Mouse (Mus musculus): ENCODE measurements at regions not wholly inside any gene's neighbourhood (a gene's known extent, or its start where the extent isn't known, plus 50 kb on each side); places are given as distances from the start of the nearest gene placed in this dataset.
"Not testable (repeated sequence)": the region's sequence is repeated elsewhere in the genome, so short reads cannot be mapped to it uniquely, and the experiment has no call there.

DNA sequence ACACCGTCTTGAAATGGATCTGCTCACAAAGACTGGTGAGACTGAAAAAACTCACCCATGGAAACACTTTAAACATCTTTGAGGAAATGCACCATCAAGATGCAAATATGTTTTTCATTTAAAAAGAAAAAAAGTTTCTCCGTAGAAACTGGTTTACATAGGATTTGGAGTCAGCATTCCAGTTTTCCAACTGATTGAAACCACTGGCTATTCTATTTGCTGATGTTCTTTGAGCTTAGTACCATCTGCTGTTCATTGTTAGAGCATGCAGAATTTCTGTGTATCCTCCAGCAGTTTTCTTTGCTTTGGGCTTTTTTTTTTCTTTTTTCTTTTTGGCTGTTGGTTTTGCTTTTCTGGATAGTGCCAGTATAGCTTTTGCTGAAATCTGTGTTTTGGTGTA lies 1948.3 kb downstream of the 9330182O14Rik start:
- DNase-seq = no peak

DNA sequence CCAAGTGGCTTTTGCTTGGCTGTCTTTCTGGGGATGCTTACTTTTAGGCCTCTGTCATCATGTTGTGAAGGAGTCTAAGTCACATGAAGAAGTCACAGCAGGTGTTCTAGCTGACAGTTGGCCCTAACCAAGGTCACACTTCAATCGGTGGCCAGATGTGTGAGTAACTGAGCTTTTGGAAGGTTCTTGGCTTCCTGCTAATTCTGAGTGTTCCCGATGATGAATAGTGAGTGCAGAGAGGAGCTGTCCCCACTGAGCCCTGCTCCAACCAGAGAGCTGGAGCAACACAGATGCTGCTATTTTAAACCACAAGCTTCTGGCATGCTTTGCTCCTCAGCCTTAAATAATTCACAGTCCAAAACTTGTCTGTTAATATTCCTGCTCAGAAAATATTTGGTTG lies 1966.6 kb downstream of the 9330182O14Rik start:
- DNase-seq = no peak

DNA sequence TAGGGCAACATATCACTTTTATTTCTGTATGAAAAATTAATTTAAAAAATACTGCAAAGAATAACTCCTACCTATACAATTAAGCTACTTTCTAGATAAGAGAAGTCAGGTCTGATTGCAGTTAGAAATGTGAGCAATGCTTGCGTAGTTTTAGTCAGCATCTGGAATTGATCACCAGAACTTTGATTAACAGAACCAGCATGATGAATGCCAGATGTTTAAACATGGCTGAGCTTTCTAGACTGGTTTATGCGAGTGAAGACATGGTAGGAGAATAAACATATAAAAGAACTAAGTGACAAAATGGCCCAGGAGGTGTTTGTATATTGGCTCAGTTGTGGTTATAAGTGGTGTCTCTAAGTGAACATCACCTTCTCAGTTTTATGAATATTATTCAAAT lies 1970.7 kb downstream of the 9330182O14Rik start:
- DNase-seq = no peak

DNA sequence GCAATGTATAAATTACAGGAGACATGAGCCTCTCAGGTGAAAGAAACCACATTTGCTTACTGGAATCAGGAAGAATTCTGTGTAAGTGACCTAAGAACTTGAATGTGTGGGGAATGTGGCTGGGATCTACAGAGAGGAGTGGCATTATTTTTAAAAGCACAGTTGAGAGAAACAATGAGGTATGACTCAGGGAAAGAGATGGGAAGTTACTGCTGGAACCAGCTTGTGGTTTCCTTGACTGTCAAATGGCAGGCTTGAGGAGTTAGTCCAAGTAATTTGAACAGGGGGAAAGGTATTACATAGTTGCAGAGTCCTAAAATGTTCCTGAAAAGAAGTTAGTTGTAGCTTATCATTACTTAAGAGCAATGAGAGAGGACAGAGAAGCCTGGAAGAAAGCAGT lies 1972.9 kb downstream of the 9330182O14Rik start:
- no peak for DNase-seq

DNA sequence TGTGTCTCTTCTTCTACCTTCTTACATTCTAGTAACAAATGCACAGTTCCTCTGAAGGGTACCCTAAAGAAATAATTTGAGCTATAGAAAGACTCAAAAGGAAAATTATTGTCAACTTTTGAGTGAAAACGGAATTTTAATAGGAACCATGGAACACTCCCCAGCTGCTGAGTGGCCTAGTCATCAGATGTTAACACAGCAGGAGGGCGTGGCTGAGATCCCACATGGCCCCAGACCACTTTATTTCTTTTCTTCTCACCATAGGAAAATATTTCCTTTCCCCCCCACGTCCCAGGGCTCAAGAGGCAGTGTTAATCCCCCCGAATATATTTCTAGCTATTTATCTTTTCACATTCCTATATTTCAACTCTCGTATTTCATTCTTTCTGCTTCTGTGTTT lies 1977.6 kb downstream of the 9330182O14Rik start:
- no peak for DNase-seq

DNA sequence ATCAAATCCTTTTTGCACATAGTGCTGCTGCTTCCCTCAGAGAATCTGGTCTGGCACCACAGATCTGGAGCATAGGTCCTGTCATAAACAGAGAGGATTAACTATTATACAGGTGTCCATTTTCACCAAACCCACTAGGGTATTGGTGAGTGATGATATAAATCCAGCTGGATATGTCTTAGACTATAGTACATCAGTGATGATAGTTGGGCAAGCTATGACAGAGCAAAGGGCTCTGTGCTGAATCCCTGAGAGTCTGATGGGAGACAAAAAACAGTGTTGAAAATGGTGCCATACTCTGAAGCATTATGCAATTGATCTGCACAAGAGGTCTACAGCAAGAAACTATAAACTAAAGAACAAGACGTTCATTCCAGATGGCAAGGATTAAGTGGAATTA lies 1993.3 kb downstream of the 9330182O14Rik start:
- no peak for DNase-seq

DNA sequence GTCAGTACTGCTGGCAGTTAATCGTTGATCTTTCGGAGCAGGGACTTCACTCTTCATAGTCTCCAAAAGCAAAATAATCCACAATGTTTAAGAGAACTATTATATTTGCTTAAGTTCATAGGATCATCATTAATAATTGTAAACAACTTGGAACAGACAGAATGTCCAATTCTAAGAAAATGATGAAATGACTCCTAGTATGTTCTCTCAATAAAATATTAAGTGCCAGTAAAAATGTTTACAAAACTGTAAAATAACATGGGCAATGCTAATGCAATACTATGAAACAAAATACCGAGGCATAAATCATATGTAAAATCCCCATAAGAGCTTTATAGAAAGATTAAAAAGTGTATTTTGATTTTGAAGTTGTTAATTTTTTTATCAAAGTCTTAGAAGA lies 1994.8 kb downstream of the 9330182O14Rik start:
- DNase-seq = no peak

DNA sequence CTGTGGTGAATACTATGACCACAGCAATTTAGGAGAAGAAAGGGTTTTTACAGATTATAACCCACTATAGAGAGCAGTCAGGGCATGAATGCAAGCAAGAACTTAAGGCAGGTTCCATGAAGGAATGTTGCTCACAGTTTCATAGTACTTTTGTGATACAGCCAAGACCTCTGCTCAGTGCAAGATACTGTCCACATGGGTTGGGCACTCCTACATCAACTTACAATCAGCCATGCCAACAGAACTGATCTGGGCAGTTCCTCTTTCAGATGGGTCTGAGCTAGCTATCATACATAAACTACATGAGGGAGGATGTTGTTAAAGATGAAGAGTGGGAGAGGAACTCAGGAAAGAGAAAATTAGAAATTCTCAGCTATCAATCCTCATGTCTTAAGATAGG lies 2032.4 kb downstream of the 9330182O14Rik start:
- no peak for DNase-seq

DNA sequence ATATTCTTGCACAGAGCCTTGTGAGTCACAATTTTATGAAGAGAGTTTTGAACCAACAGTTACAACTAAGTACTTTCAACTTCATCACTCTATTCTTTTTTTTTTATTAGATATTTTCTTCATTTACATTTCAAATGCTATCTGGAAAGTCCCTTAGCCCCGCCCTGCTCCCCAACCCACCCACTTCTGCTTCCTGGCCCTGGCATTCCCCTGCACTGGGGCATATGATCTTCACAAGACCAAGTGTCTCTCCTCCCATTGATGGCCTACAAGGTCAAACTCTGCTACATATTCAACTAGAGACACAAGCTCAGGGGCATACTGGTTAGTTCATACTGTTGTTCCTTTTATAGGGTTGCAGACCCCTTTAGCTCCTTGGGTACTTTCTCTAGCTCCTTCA lies 2043.6 kb downstream of the 9330182O14Rik start:
- not testable (repeated sequence) for DNase-seq

DNA sequence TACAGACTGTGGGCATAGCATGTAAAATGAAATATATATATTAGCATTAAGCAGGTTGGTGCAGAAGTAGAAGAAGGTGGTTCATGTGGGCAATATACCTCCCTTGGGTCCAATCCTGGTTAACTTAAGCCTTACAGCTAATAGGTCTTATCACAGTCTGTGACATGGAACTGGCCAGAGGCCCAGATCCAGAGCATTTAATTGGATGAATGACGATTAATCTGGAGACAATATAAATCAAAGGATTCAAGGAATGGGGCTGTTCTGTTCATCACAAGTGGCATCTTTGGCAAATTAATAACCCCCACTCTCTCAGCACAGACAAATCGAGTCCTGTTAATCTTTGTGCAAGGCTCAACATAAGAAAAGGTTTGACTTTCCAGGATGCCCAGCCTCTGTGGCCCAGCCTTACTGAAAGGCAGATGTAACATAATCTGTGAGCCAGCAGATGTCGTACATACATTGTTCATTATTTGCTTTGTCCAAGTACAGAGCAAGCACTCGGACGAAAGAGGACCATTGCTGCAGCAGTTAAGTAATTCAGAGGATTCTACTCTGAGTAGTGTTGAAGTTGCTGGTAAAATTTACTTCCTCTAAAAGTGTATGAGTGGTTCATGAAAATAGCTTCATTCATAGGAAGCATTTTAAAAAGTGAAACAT lies 2073.2 kb downstream of the 9330182O14Rik start:
- DNase-seq = peak; percentile 26

DNA sequence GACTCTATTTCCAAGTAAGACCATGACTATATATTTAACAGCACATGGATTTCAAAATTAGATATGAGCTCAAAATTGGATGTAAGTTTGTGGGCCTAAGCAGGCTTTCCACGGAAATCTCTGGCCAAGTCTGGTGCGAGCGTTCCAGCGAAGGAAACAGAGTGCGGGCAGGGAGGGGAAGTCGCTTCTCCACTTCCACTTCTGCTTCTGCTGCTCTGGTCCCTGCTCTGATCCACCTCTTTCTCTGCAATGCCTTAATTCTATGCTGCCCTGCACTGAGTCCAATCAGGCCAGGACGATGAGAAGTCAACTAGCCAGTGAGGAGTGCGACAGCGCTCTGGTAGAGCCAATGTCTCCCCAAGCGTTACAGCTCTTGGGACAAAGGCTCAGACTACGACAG lies 2085.3 kb downstream of the 9330182O14Rik start:
- DNase-seq = no peak

DNA sequence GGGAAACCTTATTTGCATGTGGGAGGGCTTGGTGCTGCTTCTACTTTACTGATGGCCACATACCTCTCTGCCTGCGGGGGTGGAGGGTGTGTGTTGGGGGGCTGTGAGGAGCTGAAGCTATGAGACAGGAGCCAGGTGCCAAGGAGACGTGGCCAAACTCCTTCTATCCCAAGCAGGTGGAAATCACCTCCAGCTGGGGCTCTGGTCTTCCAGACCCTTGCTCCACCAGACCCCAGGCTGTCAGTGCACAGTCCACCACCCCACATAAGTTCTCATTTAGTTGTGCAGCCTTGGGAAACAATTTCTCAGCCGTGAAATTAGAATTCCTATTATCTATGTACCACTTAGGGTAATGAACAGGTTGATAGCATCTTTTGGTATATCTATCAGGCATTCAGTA lies 2085.8 kb downstream of the 9330182O14Rik start:
- DNase-seq = no peak

DNA sequence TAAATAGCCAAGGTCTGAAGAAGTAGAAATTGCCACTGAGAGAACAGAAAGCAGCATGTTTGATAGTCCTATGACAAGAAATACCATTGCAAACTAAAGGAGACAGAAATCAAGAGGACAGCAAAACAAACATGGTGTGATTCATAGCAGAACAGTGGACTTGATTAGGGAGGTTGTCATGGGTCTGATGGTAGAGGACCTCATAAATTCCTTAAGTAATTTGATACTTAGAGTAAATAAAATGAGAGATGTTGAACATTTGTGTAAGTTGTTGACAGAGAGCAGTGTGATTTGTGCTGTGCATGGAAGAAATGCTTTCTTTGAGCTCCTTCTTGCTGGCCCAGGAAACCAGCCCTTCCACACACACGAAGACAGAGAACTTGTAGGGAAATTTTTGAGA lies 2090.8 kb downstream of the 9330182O14Rik start:
- no peak for DNase-seq

DNA sequence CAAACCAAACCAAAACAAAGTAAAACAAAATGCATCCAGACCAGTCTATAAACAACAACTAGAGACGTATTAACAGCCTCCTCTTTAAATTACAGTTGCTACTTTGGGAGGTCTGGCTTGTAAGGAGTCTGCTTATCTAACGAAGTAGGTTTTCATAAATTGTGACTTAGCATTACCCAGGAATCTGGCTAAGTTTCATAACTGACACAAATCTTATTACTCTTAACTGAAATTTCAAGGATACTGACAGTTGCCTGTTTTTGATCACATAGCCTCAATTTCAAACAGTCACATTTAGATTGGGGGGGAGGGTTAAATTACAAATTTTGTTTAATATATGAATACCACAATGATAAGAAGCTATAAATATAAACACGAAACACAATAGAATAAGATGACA lies 2097.5 kb downstream of the 9330182O14Rik start:
- DNase-seq = no peak

DNA sequence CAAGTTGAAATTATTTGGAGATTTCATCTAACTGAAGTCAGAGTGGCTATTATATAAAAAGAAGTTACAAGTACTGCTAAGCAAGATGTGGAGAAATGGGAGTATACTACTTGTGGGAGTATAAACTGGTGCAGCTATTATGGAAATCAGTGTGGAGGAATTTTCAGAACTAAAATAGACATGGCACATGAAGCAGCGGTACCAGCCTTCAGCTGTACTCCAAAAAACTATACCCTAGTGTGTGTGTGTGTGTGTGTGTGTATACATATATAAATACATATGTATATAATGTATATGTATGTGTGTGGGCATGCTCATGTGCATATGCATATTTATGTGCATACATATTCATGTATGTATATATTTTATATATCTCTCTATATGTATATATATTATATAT lies 2112.6 kb downstream of the 9330182O14Rik start:
- no peak for DNase-seq

DNA sequence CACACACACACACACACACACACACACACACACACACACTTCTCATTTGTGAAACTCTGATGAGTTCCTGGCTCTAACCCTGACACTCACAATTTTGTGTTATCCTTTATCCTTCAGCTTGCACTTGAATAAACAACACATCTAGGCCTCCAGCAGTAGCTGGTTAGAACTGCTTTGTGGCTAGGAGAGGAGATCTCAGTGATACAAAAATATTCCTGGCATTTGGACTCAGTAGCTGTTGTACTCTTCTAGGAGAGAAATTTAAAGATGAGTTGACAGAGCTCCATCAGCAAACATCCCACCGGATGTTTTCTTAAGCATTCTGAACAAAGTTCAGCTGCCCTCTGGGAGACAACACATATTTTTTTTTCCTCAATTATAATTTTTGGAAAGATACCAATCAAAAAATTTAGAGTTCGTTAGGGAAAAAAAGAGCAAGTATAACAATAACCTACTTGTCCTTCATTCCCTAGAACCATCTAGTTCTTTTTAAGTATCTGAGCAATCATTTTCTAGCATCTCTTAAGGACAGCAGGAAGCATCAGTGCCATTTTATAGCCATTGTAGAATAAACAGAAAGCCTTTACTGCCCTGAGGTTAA lies 2118.7 kb downstream of the 9330182O14Rik start:
- DNase-seq = peak; percentile 24

DNA sequence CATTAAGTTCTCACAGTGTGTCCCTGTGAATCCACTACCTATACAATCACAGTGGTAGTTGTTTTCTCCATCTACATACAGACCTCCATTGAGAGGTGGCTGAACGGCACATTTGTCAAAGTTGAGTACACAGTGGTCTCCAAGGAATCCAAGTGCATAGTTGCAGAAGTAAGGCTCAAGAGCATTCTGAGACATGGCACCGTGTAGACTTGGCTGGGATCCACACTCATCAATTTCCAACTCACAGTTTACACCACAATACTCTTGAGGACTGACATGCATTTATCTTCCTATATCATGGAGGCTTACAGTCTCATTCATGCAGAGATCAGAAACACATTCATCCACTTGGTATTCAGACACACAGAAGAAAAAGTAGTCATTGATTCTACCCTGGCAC lies 2122.2 kb downstream of the 9330182O14Rik start:
- no peak for DNase-seq

DNA sequence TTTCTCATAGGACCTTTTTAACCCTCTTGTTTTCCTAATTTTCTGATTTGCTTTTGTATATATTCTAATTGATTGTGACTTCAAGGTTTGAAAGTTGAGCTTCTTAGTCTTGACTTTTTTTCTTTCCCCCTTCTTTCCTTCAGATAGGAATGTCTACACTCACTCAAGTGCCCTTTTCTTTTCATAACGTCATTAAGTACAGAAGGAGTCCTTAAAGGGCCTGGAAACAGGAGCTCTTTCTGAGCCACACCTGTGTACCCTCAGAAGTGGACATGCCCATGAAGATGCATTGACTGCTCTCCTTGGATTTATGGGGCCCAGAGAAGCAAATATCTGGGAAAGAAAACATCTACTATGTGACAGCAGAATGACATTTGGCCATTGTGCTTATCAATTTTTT lies 2141.0 kb downstream of the 9330182O14Rik start:
- no peak for DNase-seq

DNA sequence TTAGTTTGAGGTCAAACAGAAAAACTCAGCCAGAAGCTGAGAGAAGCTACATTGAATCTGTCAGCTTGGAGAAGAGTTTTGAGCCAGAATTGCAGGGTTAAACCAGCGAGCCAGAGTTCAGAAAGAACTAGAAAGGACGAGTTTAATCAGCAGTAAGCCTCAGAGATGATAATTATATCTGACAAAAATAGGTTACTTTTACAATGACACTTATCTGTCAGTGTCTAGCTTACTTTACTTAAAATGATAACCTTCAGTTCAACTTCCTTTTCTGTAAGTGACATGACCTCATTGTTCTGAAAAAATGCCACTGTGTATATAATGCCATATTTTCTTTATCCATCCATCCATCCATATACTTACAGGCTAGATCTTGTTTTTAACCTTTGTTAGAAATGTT lies 2143.1 kb downstream of the 9330182O14Rik start:
- no peak for DNase-seq

DNA sequence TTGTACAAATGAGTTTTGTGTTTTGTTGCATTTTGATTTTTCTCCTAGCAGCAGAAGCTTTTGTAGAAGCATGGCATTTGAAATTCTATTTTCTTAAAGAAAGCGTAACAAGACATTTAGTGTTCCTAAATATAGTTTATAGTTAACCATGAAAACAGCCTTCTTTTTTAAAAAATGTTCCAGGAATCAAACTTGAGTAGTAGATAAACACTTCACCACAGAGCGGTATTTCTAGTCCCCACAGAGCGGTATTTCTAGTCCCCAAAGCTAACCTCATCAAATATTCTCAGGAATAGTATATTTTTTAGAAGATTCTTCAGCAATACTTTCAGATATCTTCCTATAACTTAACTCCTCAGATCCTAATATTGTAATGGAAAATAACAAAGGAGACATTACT lies 2146.6 kb downstream of the 9330182O14Rik start:
- no peak for DNase-seq

DNA sequence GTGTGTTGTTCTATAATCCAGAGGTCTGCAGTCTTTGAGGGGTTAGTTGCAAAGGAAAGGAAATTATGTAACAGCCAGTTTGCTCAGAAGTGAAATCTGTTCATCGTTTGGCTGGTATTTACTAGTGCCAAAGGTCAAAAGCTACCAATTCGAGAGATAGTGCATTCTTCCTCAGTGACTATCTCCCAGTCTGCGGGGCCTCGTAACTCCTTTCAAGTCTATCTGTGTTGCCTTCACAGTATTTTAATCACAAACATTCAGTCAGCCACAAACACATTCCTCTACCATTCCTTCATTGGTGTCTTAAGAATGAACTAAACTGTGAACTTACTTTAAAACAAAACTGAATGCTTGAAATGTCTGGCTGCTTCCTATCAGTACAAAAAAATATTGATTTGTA lies 2162.2 kb downstream of the 9330182O14Rik start:
- DNase-seq = peak; percentile 19

DNA sequence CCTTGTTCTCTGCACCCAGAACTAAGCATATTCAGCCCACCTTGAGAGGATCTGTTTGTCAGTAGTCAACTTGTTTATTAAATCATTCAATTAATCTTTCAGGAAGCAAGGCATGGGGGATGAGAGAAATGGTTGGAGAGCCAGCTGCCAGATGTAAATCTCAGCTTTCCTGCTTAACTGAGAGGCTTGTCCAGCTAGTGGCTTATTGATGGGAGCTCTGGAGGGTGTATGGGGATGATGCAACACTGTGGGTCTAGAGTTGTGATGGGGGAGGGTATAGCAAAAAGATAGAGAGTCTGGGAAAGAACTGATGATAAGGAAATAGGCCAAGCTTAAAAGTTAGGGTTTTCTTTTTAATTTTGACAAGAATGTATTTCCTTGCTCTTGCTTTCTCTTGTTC lies 2163.3 kb downstream of the 9330182O14Rik start:
- no peak for DNase-seq

DNA sequence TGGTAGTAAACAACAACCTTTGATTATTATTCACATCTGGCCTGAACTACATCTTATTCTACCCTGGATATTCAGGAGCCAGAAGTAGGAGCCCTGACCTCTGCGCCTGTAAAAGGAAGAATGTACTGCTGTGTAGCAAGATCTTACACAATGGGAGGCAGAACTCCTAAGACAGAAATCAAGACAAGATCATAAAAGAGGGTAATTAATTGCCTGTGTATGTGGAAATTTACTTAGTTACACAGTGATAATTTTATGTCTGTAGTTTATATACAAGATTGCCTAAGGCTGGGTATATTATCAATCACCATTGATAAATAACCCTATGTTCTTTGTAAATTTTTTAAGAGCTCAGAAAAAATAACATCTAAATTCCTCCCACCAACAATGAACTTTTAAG lies 2167.8 kb downstream of the 9330182O14Rik start:
- DNase-seq = no peak

DNA sequence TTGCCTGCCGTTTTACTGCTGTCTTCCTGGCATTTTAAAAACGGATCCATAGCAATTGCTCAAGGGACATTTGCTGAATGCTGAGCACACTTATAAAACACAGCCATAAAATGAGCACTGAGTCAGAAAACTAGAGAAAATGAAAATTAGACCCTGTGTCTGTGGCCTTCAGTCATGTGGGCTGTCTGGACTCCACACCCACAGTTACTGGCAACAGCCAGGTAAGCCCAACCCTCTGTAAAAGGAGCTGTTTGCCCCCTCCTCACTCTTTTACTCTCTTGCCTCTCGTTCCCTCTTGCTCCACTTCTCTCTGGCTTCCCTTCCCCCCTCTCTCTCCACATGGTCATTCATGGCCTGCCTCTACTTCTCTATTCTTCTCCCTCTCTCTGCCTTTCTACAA lies 2169.9 kb downstream of the 9330182O14Rik start:
- DNase-seq = no peak

DNA sequence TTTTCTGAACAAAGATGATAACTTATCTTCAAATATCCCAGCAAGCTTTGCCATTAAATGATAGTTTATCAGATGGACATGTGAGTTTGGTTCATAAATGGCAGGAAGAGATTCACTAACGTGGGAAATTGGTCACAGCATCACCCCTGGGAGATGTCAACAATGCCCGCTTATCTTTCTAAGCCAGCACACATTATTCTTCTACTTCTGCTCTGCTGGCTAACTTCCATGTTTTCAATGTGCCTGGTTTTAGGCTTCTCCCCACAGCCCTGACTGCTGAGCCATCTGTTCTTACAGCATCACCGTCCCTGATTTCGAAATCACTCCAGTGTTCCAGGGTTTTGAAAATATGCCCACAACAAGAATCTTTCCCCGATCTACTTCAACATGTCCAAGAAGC lies 2175.4 kb downstream of the 9330182O14Rik start:
- no peak for DNase-seq
